Mouse (Mus musculus) heart, postnatal 25 days (tissue): ENCODE results near the gene Vwa1. TPM values are rescaled to one million over a fixed set of nuclear protein-coding genes. Genes with fewer than 3 reads are reported as not detected.
"Not testable (repeated sequence)": the region's sequence is repeated elsewhere in the genome, so short reads cannot be mapped to it uniquely, and the experiment has no call there.

Source experiments
- DNase-seq: peaks from one replicate; pipeline ENCODE4 v3.0.0; 2022; ENCODE audit warnings: low spot score
- intact Hi-C: fragments of 180-260 bp; cut with DNase I; formaldehyde crosslinking; loops from one replicate; pipeline ENCODE4 v1.15.1; 2025
- total RNA-seq, 2 experiments: library from RNA; stranded (reverse); gene quantifications; 2 replicates each; pipeline ENCODE4 v1.2.3; 2021

Gene Vwa1
- 1 to 10 TPM; 7.9 to 9.4 TPM for total RNA-seq

GRCm38 (mm10) chr4:155774280-155774754 lies at the start of gene Vwa1:
Gene Vwa1, minus strand, starts transcription at chr4:155774698.
- DNase-seq, result peak; percentile 82
- intact Hi-C loops, result no loop called here

GRCm38 (mm10) chr4:155823443-155823842 lies 48.9 kb upstream of the Vwa1 start:
- DNase-seq, result no peak
- intact Hi-C loops, result no loop called here

GRCm38 (mm10) chr4:155821025-155821424 lies 46.5 kb upstream of the Vwa1 start:
- no peak for DNase-seq
- intact Hi-C loops, result no loop called here

GRCm38 (mm10) chr4:155817533-155817932 lies 43.0 kb upstream of the Vwa1 start:
- intact Hi-C loops, result no loop called here
- no peak for DNase-seq

GRCm38 (mm10) chr4:155812665-155813181 lies 38.2 kb upstream of the Vwa1 start:
- DNase-seq, result no peak
- intact Hi-C loops, result loop anchor here (2.0 kb wide), 1 partner anchor 18 kb away; the partner anchor contains the start of gene Aurkaip1

- intact Hi-C loops, result loop anchor here (2.0 kb wide), 1 partner anchor 19 kb away; the partner anchor contains the start of gene Aurkaip1
- peak; percentile 91 for DNase-seq
Measured at GRCm38 (mm10) chr4:155811929-155812664, 37.6 kb upstream of the Vwa1 start, which contains the start of gene Ccnl2. Gene Ccnl2, plus strand, starts transcription at chr4:155812489.

- intact Hi-C loops, result no loop called here
- DNase-seq, result no peak
Measured at GRCm38 (mm10) chr4:155807841-155808240, 33.3 kb upstream of the Vwa1 start.

- intact Hi-C loops, result loop anchor here (5.0 kb wide), 1 partner anchor 36 kb away; no protein-coding TSS in a partner anchor
Measured at GRCm38 (mm10) chr4:155803340-155804041, 29.0 kb upstream of the Vwa1 start.

GRCm38 (mm10) chr4:155802741-155803339 lies 28.3 kb upstream of the Vwa1 start, which contains the start of gene Mrpl20:
Gene Mrpl20, plus strand, starts transcription at chr4:155802878.
- intact Hi-C loops, result loop anchor here (5.0 kb wide), 1 partner anchor 36 kb away; no protein-coding TSS in a partner anchor

More at GRCm38 (mm10) chr4:155803340-155804041, 29.0 kb upstream of the Vwa1 start:
- DNase-seq, result peak; percentile 90

GRCm38 (mm10) chr4:155802075-155802474 lies 27.6 kb upstream of the Vwa1 start:
- DNase-seq, result no peak
- intact Hi-C loops, result loop anchor here (5.0 kb wide), 1 partner anchor 35 kb away; no protein-coding TSS in a partner anchor

More at GRCm38 (mm10) chr4:155802741-155803339, 28.3 kb upstream of the Vwa1 start, which contains the start of gene Mrpl20:
- DNase-seq, result no peak

GRCm38 (mm10) chr4:155793730-155794129 lies 19.2 kb upstream of the Vwa1 start:
- intact Hi-C loops, result no loop called here
- no peak for DNase-seq

- DNase-seq, result no peak
- intact Hi-C loops, result no loop called here
Measured at GRCm38 (mm10) chr4:155791240-155791933, 16.9 kb upstream of the Vwa1 start.

GRCm38 (mm10) chr4:155790650-155791161 lies 16.2 kb upstream of the Vwa1 start:
- intact Hi-C loops, result no loop called here

GRCm38 (mm10) chr4:155790021-155790489 lies 15.6 kb upstream of the Vwa1 start, which contains the start of gene Ankrd65:
Gene Ankrd65, plus strand, starts transcription at chr4:155790439.
- intact Hi-C loops, result no loop called here
- no peak for DNase-seq

More at GRCm38 (mm10) chr4:155790650-155791161, 16.2 kb upstream of the Vwa1 start:
- no peak for DNase-seq

- intact Hi-C loops, result not testable (repeated sequence)
Measured at GRCm38 (mm10) chr4:155788833-155789232, 14.3 kb upstream of the Vwa1 start.

GRCm38 (mm10) chr4:155788300-155788699 lies 13.8 kb upstream of the Vwa1 start:
- intact Hi-C loops, result no loop called here
- DNase-seq, result no peak

More at GRCm38 (mm10) chr4:155788833-155789232, 14.3 kb upstream of the Vwa1 start:
- DNase-seq, result not testable (repeated sequence)

- intact Hi-C loops, result loop anchor here (1.0 kb wide), 1 partner anchor 15 kb away; no protein-coding TSS in a partner anchor
- no peak for DNase-seq
Measured at GRCm38 (mm10) chr4:155785819-155786218, 11.3 kb upstream of the Vwa1 start, which contains the start of gene Tmem88b. Gene Tmem88b, minus strand, starts transcription at chr4:155785874.

- DNase-seq, result no peak
- intact Hi-C loops, result loop anchor here (1.0 kb wide), 1 partner anchor 14 kb away; no protein-coding TSS in a partner anchor
Measured at GRCm38 (mm10) chr4:155785246-155785645, 10.7 kb upstream of the Vwa1 start.
